Mouse (Mus musculus): Measurements from ENCODE around the gene Lrrc4. TPM values are rescaled to one million over a fixed set of nuclear protein-coding genes. Genes with fewer than 3 reads are reported as not detected.

Gene Lrrc4
- total RNA-seq, 2 experiments from 2014 or later = 108 to 117 TPM

GRCm38 (mm10) chr6:28826689-28827389, 4.7 kb downstream of the Lrrc4 start:
- DNase-seq (ENCODE audit: low spot score in 2 of 2) = no peak

GRCm38 (mm10) chr6:28825894-28826293, 5.7 kb downstream of the Lrrc4 start:
- DNase-seq (ENCODE audit: low spot score in 2 of 2) = no peak

- DNase-seq (ENCODE audit: low spot score in 2 of 2) = no peak
Measured at GRCm38 (mm10) chr6:28823802-28824201, 7.7 kb downstream of the Lrrc4 start.

- no peak for DNase-seq (ENCODE audit: low spot score in 2 of 2)
Measured at GRCm38 (mm10) chr6:28823375-28823774, 8.2 kb downstream of the Lrrc4 start.

GRCm38 (mm10) chr6:28822296-28822695, 9.3 kb downstream of the Lrrc4 start:
- DNase-seq (ENCODE audit: low spot score in 2 of 2) = no peak

GRCm38 (mm10) chr6:28819509-28820358, 11.8 kb downstream of the Lrrc4 start:
- DNase-seq (ENCODE audit: low spot score in 2 of 2) = no peak

GRCm38 (mm10) chr6:28817039-28817438, 14.5 kb downstream of the Lrrc4 start:
- peak; percentile 69 to 85 for DNase-seq (ENCODE audit: low spot score in 2 of 2)

GRCm38 (mm10) chr6:28814895-28815294, 16.7 kb downstream of the Lrrc4 start:
- DNase-seq (ENCODE audit: low spot score in 2 of 2) = no peak

GRCm38 (mm10) chr6:28813057-28813456, 18.5 kb downstream of the Lrrc4 start:
- no peak for DNase-seq (ENCODE audit: low spot score in 2 of 2)

- DNase-seq (ENCODE audit: low spot score in 2 of 2) = no peak
Measured at GRCm38 (mm10) chr6:28804751-28805150, 26.8 kb downstream of the Lrrc4 start.

GRCm38 (mm10) chr6:28803678-28804279, 27.8 kb downstream of the Lrrc4 start:
- DNase-seq (ENCODE audit: low spot score in 2 of 2) = no peak

GRCm38 (mm10) chr6:28800976-28801375, 30.6 kb downstream of the Lrrc4 start:
- DNase-seq (ENCODE audit: low spot score in 2 of 2) = peak; percentile 57 to 76

- DNase-seq (ENCODE audit: low spot score in 2 of 2) = no peak
Measured at GRCm38 (mm10) chr6:28799818-28800217, 31.7 kb downstream of the Lrrc4 start.

GRCm38 (mm10) chr6:28795792-28796515, 35.6 kb downstream of the Lrrc4 start:
- no peak for DNase-seq (ENCODE audit: low spot score in 2 of 2)

GRCm38 (mm10) chr6:28795380-28795779, 36.2 kb downstream of the Lrrc4 start:
- DNase-seq (ENCODE audit: low spot score in 2 of 2) = no peak

- no peak for DNase-seq (ENCODE audit: low spot score in 2 of 2)
Measured at GRCm38 (mm10) chr6:28791809-28792208, 39.7 kb downstream of the Lrrc4 start.

- no peak for DNase-seq (ENCODE audit: low spot score in 2 of 2)
Measured at GRCm38 (mm10) chr6:28791183-28791582, 40.4 kb downstream of the Lrrc4 start.

- DNase-seq (ENCODE audit: low spot score in 2 of 2) = no peak
Measured at GRCm38 (mm10) chr6:28789685-28790084, 41.9 kb downstream of the Lrrc4 start.

GRCm38 (mm10) chr6:28787133-28787532, 44.4 kb downstream of the Lrrc4 start:
- DNase-seq (ENCODE audit: low spot score in 2 of 2) = no peak

GRCm38 (mm10) chr6:28785770-28786169, 45.8 kb downstream of the Lrrc4 start:
- no peak for DNase-seq (ENCODE audit: low spot score in 2 of 2)

GRCm38 (mm10) chr6:28783953-28784352, 47.6 kb downstream of the Lrrc4 start:
- DNase-seq (ENCODE audit: low spot score in 2 of 2) = no peak
